Mouse (Mus musculus) c-Kit-positive CD71-positive TER-119-positive erythroid progenitor cells, embryonic 14.5 days (primary cell): ENCODE results near the gene Ypel3.

Source experiments
- DNase-seq: peaks from one replicate; pipeline ENCODE4 v3.0.0-alpha.2; 2013; ENCODE audit warnings: low spot score

The Ypel3 gene

GRCm38 (mm10) chr7:126793456-126794270, 16.9 kb downstream of the Ypel3 start:
- no peak for DNase-seq

- DNase-seq, result no peak
Measured at GRCm38 (mm10) chr7:126794271-126794605, 17.5 kb downstream of the Ypel3 start.

- no peak for DNase-seq
Measured at GRCm38 (mm10) chr7:126795387-126796317, 18.9 kb downstream of the Ypel3 start.

- no peak for DNase-seq
Measured at GRCm38 (mm10) chr7:126796350-126796932, 19.7 kb downstream of the Ypel3 start.

- no peak for DNase-seq
Measured at GRCm38 (mm10) chr7:126797411-126798126, 20.8 kb downstream of the Ypel3 start, which contains the start of gene Fam57b. Fam57b (plus strand) TSS chr7:126797668.

- DNase-seq, result peak; percentile 47
Measured at GRCm38 (mm10) chr7:126798127-126799049, 21.6 kb downstream of the Ypel3 start.

GRCm38 (mm10) chr7:126799050-126799467, 22.3 kb downstream of the Ypel3 start:
- peak; percentile 91 for DNase-seq

GRCm38 (mm10) chr7:126799468-126800268, 22.9 kb downstream of the Ypel3 start:
- DNase-seq, result peak; percentile 65

- DNase-seq, result no peak
Measured at GRCm38 (mm10) chr7:126800269-126801056, 23.7 kb downstream of the Ypel3 start.

- no peak for DNase-seq
Measured at GRCm38 (mm10) chr7:126801057-126801422, 24.3 kb downstream of the Ypel3 start.

GRCm38 (mm10) chr7:126802134-126802889, 25.6 kb downstream of the Ypel3 start:
- no peak for DNase-seq

- no peak for DNase-seq
Measured at GRCm38 (mm10) chr7:126803181-126803580, 26.4 kb downstream of the Ypel3 start.

GRCm38 (mm10) chr7:126803751-126804150, 27.0 kb downstream of the Ypel3 start:
- DNase-seq, result no peak

- no peak for DNase-seq
Measured at GRCm38 (mm10) chr7:126806956-126807355, 30.2 kb downstream of the Ypel3 start.

GRCm38 (mm10) chr7:126807405-126807804, 30.6 kb downstream of the Ypel3 start:
- no peak for DNase-seq

GRCm38 (mm10) chr7:126808703-126809455, 32.1 kb downstream of the Ypel3 start:
- DNase-seq, result peak; percentile 74

- DNase-seq, result no peak
Measured at GRCm38 (mm10) chr7:126809723-126810369, 33.1 kb downstream of the Ypel3 start.
